Mouse (Mus musculus) cerebellum, adult 9-10 months (tissue): Measurements from ENCODE around the gene Hpse.

ENCODE experiments used
- DNase-seq: peaks from one replicate; pipeline ENCODE4 v3.0.0; 2022

The Hpse gene

DNA sequence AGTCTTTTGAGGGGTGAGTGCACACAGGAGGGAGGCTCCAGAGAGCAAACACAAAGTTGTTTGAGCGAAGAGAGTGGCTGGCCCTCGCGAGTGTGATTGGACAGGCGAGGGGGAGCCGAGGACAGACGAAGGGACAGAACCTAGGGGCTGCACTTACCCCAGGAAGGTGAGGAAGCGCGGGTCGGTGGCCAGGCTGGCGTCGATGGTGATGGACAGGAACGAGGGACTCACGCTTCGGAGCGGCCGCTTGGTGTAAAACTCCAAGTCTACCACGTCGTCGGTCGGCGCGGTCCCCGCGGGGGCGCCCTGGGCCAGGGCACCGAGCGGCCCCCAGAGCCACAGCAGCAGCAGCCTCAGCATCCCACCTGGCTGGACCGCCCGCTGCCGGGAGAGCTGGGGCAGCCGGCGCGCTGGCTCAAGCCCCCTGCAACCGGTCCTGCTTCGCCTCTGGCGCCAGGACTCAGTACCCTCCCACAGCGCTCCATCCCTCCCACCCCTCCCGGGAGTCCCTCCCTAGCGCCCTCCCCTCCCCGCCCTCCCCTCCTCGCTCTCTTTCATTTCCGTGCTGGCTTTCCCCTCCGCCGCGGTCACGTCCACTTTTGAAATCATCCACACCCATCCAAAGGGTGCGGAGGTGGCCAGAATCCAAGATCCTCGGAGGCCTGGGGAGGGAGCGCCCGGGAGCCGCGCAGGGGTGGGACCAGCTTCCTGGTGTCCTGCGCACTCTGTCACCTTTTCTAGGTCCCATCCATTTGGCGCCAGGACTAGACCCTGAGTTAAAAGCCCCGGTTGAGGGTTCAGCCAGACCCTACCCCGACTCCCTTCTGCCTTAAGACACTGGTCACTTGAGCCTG is at the start of gene Hpse:
Gene Hpse, minus strand, starts transcription at position 482 of the 854 bp plus-strand sequence.
- no peak for DNase-seq

DNA sequence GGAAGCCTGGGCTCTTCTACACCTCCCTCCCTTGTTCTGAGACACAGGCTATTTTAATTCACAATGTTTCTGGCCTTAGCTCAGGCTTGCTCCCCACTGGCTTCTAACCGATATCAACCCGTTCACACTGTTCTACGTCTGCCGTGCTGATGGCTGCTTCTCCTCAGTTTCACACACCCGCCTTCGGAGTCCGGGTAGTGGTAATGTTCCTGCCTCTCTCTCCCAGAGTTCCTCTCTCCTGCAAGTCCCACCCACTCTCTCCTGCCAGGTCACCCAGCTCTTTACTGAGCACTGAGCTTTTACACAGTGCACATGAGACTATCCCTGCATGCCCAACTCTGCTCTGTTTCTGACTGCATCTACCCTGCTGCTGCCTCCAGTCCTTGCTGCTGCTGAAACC is 46.5 kb upstream of the Hpse start:
- DNase-seq: no peak

DNA sequence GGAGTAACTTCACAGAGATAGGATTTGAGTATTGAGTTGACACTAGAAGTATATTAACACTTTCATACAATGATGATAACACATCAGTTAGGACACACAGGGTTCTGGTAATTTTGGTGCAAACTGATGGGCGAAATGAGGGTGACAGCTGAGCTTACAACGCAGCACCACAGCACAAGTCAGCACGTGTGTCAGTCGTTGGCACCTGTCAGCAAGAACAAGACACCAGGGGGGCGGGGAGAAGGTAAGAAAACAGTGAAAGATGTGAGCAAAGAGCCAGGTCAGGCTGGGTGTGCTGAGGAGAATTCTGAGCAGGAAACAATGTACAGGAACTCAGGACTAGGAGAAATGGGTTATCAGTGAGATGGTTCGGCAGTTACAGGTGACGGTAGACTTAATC is 42.2 kb upstream of the Hpse start:
- DNase-seq: no peak

DNA sequence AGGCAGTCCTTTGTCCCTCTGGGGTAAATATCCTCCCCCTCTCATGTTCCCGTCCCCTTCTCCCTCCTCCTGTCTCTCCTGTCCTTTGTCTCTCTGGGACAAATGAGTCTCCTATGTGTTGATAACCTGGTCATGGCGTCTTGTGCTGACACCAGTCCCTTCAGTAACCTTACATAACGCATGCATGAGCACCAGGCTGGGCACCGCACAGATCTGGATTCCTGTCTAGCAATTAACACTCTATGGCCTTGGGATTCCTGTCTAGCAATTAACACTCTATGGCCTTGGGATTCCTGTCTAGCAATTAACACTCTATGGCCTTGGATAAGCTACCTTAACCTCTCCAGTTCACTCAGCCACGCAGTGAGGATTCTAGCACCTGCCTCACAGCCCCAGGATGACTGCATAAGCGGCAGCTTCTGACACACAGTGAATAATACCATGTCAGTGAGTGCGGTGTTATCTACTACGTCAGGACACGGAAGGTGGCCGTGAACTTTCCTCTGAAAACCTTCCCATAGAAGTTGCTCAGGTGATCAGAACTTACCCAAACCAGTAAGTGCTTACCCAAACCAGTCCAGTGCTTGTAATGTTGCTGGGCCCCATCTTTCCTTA is 40.6 kb upstream of the Hpse start:
- DNase-seq: no peak

DNA sequence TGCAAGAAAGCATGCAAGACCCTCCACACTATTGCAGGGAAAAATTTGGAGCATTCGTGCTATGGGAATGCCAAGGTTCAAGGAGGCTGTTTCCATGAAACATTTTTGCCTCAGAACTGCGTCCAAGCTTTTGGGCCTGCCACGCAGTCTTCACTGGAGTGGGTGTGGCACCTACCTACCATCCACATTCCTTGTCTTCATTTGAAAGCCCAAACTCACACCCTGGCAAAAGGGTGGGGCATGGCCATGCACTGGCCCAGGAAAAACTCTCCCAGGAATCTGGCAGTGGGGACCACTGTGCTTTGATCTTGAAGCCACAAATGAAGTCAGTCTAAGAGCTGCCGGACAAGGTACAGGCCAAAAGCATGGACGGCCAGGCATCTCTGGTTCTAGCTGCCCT is 38.6 kb upstream of the Hpse start:
- DNase-seq: no peak

DNA sequence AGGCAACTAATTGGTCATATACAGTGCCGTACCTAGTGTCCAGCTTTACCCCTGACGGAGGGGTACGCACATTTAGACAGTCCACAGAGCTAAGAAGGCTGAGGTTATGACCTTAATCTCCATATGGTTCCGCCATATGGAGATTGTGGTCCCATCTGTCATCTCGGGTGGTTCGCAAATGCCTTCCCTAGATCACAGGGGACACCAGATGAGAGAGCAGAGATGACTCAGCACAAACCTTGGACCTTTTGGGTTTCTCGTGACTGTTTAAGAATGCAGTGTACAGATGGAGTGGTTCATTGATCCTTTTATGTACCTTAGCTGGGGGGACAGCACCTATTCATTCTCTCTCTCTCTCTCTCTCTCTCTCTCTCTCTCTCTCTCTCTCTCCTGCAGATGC is 33.9 kb upstream of the Hpse start:
- DNase-seq: peak; percentile 59

DNA sequence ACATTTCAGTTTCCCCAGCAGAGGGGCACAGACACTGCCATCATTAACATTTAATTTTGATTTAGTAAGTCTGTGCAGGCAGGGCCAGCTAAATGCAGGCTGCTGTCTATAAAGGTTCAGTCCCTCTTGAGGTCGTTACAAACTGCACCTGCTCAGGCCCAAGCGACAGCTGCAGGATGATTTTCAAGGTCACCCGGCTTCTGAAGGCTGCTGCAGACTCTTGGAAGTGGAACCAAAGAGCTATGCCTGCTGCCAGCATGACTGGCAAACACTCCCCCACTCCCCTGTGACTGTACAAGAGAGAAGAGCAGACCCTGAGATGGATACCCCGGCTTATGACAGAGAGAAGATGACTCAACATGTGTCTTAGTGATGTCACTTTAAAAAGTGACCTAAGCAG is 32.1 kb upstream of the Hpse start:
- no peak for DNase-seq

DNA sequence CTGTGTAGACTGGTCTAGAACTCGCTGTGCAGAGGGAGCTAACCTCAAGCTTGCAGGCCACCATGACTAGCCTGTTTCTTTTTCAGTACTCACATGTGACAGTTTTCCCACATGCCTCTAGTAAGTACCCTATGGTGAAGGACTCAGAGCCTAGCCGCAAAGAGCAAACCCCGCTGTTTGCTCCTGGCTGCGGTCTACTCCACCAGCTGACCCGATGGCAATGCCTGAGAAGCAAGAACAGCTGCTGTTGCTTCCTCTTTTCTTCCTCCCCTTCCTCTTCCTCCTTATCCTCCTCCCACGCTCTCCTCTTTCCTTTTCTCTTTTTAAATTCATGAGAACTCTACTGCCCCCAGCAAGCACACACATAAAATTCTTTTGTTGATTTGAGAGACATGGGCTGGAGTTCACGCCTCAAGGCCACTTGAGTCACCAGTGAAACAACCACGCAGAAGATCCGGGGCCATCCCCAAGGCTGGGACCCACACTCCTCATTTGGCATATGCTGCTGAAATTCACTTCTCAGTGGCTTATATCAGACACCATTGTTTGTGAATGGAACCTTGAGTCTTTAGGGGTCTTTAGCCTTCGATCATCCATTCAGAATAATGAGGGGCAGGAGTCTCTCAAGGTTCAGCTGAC is 31.2 kb upstream of the Hpse start:
- DNase-seq: no peak

DNA sequence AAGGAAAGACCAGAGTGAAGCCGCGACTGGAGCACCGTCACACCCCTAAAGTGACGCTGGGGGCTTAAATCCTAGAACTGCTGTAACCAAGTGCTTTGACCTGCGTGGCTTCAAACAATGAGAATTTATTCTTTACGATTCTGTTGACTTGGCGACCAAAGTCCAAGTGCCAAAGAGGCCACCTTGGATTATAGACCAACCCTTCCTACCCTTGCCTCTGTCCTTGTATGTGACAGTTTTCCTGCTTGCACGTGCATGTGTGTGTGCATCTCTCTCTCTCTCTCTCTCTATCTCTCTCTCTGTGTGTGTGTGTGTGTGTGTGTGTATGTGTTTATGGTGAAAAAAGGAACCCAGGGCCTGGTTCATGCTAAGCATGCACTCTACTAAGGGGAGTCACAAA is 19.3 kb upstream of the Hpse start:
- no peak for DNase-seq

DNA sequence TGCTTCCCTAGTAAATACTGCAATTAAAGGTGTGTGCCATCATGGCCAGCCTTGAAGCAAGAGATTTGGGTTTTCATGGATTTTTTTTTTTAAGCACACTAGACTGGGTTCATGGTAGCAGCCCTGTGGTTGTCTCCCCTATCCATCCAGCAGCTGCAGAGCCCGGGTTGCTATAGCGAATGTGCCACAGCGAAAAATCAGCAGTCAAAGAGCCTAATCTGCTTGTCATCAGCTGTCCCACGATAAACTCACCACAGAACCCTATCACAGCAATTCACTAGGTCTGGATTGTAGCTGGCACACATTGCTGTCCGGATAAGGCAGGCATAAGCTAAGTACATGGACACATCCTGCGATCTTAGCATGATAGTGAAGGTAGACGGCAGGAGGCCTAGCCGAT is 17.4 kb upstream of the Hpse start:
- DNase-seq: no peak

DNA sequence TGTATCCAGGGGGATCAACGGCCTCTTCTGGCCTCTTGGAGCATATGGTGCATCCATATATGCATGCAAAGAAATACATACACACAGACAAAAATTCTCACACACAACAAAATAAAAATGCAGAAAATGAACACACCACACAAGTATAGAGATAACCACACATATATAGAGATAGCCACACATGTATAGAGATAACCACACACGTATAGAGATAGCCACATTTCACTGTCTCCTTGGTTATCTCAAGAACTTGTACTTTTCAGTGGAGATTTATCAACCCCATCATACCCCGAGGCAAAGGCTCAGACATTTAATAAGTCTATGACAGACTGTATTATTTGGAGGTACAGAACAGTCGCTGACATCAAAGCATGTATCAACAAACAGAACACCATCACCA is 15.0 kb upstream of the Hpse start:
- no peak for DNase-seq

DNA sequence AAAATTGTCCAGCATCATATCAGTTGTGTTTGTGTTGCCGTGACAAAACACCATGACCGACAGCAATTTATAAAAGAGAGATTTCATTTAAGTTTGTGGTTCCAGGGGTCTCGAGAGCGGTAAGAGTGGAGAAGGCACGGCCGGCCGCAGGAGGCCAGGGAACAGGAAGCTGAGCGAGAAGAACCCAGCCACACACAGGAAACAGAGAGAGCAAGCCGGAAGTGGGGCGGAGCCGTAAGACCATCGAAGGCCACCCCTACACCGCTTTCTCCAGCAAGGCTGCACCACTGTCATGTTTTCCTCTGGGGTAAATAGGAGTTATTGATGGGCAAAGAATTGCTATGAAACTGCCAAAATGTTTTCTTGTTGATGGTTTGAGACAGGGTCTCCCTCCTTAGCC is 9.2 kb upstream of the Hpse start:
- no peak for DNase-seq

DNA sequence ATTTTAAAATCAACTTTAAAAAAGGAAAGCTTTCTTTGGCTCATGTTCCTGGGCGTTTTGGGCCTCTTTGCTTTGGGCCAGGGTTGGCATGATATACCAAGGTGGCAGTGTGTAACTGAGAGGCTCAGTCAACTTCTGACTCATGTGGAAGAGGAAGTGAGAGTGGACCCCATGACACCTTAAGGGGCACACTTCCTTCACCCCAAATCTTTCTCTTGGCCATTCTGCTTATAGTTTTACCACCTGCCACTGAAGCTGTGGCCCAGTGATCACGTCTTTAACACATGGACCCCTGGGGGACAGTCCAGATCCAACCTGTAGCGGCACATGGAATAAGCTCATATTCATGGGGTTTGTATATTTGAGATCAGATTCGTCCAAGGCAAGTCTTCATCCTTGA is 6.5 kb upstream of the Hpse start:
- DNase-seq: no peak

DNA sequence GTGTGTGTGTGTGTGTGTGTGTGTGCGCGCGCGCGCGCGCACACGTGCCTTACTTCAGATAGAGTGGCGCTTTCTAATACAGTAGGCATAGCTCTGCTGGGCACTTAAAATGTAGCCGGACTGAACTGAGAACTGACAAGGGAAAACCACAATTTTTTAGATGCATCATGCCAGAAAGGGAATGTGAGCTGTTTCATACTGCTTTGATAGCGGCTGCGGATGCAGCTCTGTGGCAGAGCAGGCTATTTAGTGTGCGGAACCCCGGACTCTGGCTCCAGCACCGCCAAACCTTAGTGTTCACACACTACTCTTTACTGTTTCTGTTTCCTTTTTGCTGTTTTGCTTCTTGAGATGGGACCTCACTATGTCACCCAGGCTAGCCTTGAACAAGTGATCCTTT is 2.8 kb downstream of the Hpse start:
- DNase-seq: no peak

DNA sequence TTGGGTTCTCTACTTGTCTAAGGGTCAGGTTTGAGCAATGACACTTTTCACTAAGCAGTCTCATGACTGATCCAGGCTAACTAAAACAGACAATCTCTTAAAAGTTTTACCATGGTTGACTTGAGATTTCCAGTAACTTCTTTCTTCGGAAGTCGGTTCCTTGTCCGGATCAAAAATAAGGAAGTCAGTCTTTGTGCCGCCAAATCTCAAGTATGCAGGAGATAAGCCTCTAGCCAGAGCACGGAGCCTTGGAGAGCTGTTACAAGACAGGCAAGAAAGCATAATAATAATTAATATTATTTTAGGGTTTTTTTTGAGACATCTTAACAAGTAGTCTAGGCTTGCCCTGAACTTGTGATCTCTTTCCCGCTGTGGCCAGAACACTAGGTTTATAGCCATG is 8.3 kb downstream of the Hpse start:
- no peak for DNase-seq

DNA sequence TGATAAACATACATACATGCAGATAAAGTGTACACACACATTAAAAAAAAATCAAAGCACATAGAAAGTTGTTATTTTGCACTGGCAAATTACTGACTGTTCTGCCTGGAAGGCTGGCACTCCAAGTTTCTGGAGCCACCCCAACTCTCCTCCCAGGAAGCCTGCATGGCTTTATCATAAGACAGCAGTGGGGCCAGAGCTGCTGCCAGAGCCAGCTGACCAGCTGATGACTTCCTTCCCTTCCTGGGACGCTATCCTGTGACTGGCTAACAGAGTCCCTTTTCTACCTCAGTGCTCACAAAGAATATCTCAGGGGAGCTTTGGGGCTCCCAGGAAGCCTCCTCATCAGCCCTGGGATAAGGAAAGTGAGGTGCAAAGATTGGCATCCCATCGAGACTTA is 9.5 kb downstream of the Hpse start:
- DNase-seq: no peak

DNA sequence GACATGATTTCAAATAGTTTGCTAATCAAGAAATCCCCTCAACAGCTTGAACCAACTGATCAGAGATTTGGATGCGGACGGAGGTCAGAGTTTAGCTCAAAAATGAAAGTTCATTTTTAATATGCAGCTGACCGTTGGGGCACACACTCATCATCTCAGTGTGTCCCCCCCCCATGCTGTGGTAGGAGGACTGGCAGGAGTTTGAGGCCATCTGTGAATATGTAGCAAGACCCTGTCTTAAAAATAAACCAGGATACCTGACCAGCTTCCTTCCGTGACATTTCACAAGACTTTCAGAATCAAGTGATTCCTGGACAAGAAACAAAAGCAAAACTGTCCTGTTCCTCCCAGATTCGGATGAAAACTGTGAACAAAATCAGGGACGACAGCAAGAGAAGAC is 10.5 kb downstream of the Hpse start:
- DNase-seq: no peak

DNA sequence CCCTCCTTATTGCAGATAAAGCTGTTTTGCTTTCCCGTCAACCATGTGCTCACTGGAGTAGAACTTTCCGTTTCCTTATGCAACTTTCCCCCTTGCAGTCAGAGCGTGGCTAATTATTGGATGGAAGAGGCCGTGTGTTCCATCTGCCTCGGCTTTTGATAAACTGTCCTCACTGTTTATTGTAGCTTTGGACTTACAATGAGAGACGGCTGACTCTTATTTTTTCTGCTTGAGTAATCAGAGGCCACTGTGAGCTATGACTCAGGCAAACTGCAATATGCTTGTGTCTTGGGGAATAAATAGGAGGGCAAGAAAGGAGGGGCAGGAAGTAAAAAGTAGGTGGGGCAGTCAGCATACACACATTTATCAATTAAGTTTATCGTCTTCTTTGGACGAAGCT is 12.8 kb downstream of the Hpse start:
- DNase-seq: no peak

DNA sequence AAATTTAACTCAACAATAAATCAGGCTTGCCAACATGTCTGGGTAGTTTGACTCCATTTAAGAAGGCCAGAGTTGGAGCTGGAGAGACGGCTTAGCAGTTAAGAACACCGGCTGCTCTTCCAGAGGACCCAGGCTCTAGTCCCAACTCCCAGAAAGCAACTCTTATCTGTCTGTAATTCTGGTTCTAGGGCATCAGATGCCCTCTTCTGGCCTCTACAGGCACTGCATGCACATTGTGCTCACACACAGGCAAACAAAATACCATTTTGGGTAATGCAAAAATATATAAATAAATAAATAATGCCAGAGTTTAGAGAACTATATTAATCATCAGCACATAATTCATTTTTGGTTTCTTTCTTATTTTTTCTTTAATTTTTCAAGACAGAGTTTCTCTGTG is 15.2 kb downstream of the Hpse start:
- no peak for DNase-seq

DNA sequence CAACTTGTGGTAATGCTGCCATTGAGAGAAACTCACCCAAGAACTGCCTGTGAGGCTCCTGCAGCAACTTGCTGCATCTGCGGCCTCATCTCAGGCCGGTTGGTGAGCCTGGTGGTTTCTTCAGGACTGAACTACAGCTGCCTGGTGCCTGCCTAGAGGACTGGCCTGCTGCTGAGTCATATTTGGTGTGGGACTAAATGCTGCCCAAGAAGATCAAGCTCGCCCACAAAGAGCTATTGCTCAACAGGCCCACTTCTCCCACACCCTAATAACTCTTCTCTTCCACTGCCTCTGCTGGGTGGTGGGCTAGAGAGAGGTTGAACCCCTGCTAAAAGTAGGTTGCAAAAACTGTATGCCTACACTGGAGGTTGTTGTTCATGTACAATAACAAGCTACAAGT is 17.2 kb downstream of the Hpse start:
- no peak for DNase-seq

DNA sequence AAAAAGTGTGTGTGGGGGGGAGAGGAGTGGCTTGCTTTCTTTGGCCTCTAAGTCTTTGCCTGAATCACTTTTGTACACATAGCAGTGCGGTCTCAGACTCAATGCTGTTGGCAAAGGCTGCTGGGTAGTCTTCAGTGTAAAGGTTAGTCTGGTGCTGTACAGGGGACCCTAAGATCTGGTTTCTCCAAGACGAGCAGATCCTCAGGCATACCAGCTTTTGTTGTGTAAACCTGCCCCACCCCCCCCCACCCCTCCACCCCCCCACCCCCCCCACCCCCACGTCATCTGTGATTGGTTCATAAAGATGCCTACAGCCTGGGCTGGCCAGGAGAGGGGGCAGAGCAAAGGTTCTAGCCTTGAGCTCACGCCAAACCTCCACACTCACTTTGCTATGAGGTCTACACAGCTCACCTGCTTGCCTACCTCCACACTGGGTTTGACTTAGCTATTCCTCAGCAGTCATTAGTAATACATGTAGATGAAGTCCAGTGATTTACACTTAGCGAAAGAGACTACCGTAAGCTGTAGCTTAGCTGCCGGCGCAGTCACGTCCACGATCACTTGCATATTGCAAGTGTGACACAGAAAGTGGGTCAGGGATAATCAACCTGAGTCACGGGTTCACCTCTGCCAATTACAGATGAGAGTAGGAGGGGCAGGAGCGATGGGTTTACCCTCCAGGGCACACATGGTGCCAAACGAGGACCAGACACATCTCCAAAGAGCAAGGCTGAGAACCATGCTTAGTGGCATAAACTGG is 18.5 kb downstream of the Hpse start:
- DNase-seq: no peak

DNA sequence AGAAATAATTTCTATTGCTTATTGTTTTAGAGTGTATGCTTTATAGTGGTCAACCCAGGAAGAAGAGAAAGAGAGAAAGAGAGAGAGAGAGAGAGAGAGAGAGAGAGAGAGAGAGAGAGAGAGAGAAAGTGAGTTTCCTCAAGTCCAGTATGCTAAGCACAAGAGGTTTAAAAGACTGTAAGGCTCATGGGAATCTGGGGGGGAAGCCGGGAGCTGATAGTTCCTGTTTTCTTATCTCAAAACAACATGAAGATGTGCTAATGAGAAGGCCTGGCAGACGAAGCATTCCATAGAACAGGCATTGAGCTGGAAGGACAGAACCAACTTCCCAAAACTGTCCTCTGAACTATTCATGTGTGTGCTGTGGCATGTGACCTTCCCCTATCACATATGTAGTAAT is 21.6 kb downstream of the Hpse start:
- DNase-seq: no peak

DNA sequence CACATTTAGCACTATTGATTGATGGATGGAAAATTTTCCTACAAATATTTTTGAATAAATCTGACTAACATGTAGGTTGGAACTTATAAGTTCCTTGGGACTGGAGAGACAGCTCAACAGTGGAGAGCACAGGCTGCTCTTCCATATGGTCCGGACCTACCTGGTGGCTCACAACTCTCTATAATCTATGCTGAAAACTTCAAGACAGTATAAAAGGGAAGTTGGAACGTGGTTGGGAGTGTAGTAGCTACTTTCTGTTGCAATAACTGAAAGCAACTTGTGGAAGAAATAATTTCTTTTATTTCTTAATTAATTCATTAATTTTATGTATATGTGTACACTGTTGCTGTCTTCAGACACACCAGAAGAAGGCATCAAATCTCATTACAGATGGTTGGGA is 22.1 kb downstream of the Hpse start:
- DNase-seq: no peak

DNA sequence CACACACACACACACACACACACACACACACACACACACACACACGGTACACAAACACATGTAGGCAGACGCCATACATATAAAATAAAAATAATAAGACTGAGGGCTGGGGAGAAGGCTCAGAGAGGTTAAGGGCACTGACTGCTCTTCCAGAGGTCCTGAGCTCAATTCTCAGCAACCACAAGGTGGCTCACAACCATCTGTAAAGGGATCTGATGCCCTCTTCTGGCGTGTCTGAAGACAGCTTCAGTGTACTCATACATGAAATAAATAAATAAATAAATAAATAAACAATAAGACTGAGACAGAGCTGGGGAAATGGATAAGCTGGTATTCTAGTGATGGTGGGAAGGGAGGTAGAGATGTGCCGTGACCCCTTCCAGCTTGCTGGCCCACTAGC is 33.9 kb downstream of the Hpse start:
- no peak for DNase-seq
